Mouse (Mus musculus) forebrain, embryonic 14.5 days (tissue): ENCODE data around the gene Zfp109. TPM values are rescaled to one million over a fixed set of nuclear protein-coding genes. Genes with fewer than 3 reads are reported as not detected.

Source experiments
- ATAC-seq: fragments of 200-750 bp; cut with Nextera tagmentation; 2 replicates; pipeline ENCODE4 v1.8.0; 2017; ENCODE audit warnings: mild to moderate bottlenecking, moderate library complexity
- DNase-seq: peaks from one replicate; pipeline ENCODE4 v3.0.0-alpha.2; 2015; ENCODE audit warnings: low spot score
- H3K27ac ChIP-seq: fragments of 300-500 bp; sonication (generic); 2 replicates; pipeline ENCODE4 v1.5.1; 2014; ENCODE audit warnings: low read depth, mild to moderate bottlenecking, control low read depth, low read length, moderate library complexity
- H3K27me3 ChIP-seq: fragments of 300-500 bp; sonication (generic); replicated peaks from 2 replicates; pipeline ENCODE4 v1.6.1; 2014; ENCODE audit warnings: low read length, control low read depth, mixed read lengths; ENCODE audit not compliant: control insufficient read depth, insufficient read depth
- H3K36me3 ChIP-seq: fragments of 300-500 bp; sonication (generic); 2 replicates; pipeline ENCODE4 v1.6.1; 2014; ENCODE audit warnings: low read length, control low read depth; ENCODE audit not compliant: control insufficient read depth, insufficient read depth
- H3K4me1 ChIP-seq: fragments of 300-500 bp; sonication (generic); 2 replicates; pipeline ENCODE4 v1.6.1; 2014; ENCODE audit warnings: antibody characterized with exemption, low read length, control low read depth; ENCODE audit not compliant: control insufficient read depth, insufficient read depth
- H3K4me2 ChIP-seq: fragments of 300-500 bp; sonication (generic); 2 replicates; pipeline ENCODE4 v1.6.1; 2014; ENCODE audit warnings: mild to moderate bottlenecking, control low read depth, low read length
- H3K4me3 ChIP-seq: fragments of 300-500 bp; sonication (generic); 2 replicates; pipeline ENCODE4 v1.5.1; 2014; ENCODE audit warnings: low read depth, low read length, control low read depth
- H3K9ac ChIP-seq: fragments of 300-500 bp; sonication (generic); 2 replicates; pipeline ENCODE4 v1.6.1; 2014; ENCODE audit warnings: mild to moderate bottlenecking, low read length, control low read depth, moderate library complexity
- H3K9me3 ChIP-seq: fragments of 300-500 bp; sonication (generic); replicated peaks from 2 replicates; pipeline ENCODE4 v1.6.1; 2016; ENCODE audit warnings: low read length, control low read depth, mixed read lengths; ENCODE audit not compliant: control insufficient read depth
- WGBS: fragments of 180-500 bp; shearing (Covaris S2); extraction: QIAGEN DNeasy Blood & Tissue Kit; methylation state at CpG from one replicate; pipeline ENCODE4 v1.1.7; 2014; 5-methylcytosine and 5-hydroxymethylcytosine counted together
- polyA plus RNA-seq: library from polyadenylated mRNA; unstranded; fragments of >200 nt; fragmentation: Nextera tagmentation; extraction: Ambion mirVana; gene quantifications from 2 replicates; pipeline ENCODE4 v1.2.1, GENCODE M21; 2014

Zfp109 gene
- polyA plus RNA-seq, 1 experiment from 2014 or later, result 2.6 TPM

DNA sequence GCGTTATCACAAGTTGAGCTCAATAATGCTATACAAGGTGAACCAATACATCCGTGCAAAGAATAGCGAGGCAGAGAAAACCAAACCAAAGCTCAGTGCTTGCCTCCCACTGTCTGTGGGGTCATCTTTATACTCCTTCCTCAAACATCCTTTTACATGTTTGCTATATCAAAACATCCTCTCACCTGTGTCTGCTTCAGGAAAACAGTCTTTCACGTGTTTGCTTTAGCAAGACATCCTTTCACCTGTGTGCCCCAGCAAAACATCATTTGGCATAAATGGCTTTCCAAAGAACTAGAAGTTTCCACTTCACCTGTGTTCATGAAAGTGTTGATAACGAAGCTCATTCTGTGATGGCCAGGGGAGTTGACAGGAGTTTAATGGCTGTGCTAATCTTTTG, 26.0 kb downstream of the Zfp109 start, which contains the start of gene Zfp111:
Gene Zfp111, minus strand, starts transcription at position 101 of the 400 bp plus-strand sequence.
- no peak for ATAC-seq
- Histone ChIP-seq H3K9ac (no peak within 1 kb of the TSS), H3K4me3 (no peak within 1 kb of the TSS), H3K27me3 (no peaks in the 10 kb centered on the region), H3K36me3 (no peaks in the 10 kb centered on the region), H3K27ac (no peak within 1 kb of the TSS), H3K4me1 (peaks cover 4% of the 10 kb centered on the region), H3K4me2 (no peak within 1 kb of the TSS), H3K9me3 (no peaks in the 10 kb centered on the region)
- WGBS, result 80% methylated on average over 5 of the region's 5 CpGs
- no peak for DNase-seq

DNA sequence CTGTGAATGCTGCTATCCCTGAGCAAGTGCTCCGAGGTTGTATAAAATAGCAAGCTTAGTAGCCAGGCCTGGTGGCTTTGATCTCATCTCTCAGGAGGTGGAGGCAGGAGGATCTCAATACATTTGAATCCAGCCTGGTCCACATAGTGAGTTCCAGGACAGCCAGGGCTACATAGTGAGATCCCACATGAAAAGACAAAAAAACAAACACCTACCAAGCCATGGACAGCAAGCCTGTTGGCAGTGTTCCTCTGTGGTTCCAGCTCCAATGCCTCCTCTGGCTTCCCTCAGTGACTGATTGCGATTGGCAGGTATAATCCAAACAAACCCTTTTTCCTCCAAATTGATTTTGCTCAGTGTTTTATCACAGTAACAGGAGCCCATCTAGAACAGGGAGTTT, 27.1 kb downstream of the Zfp109 start:
- Histone ChIP-seq H3K27ac (no peak overlapping the region), H3K4me1 (peaks cover 4% of the 10 kb centered on the region), H3K9me3 (no peaks in the 10 kb centered on the region), H3K27me3 (no peaks in the 10 kb centered on the region), H3K36me3 (peaks cover 3% of the 10 kb centered on the region; the same call in 1 of the 2 replicates), H3K4me3 (no peak overlapping the region), H3K4me2 (no peak overlapping the region), H3K9ac (no peak overlapping the region)
- 73% methylated on average over 2 of the region's 2 CpGs for WGBS
- ATAC-seq, result no peak
- DNase-seq, result no peak

DNA sequence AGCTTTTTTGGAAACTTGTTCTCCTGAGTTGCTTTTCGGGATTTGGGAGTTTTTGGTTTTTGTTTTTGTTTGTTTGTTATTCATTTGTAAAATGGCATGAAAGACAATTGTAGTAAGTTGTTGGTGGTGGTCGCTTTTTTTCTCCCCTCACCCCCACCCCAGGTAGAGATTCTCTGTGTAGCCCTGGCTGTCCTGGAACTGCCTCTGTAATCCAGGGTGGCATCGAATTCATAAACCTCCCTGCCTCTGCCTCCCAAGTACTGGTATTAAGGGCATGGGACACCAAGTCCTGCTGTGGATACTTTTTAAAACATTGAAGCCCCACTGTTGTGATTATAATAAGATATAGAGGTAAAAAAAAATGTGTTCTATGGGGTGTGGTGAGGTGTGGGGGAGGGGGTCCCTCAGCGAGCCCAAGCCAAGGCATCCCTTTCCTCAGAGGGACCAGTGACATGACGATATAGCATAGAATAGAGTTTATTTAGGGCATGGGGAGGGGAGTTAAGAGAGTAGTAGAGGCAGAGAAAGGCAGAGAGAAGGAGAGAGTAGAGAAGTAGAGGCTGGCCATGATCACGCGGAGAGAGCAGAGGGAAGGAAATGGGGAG, 29.0 kb downstream of the Zfp109 start:
- Histone ChIP-seq H3K4me1 (peaks cover 4% of the 10 kb centered on the region), H3K9me3 (no peaks in the 10 kb centered on the region), H3K9ac (no peak overlapping the region; the same call in 1 of the 2 replicates), H3K27ac (no peak overlapping the region), H3K4me3 (peak overlapping the region; percentile 57), H3K27me3 (no peaks in the 10 kb centered on the region), H3K36me3 (peaks cover 9% of the 10 kb centered on the region; the same call in 1 of the 2 replicates), H3K4me2 (peak overlapping the region; percentile 67)
- ATAC-seq, result peak; percentile 60
- WGBS, result 63% methylated on average over 7 of the region's 7 CpGs
- no peak for DNase-seq

DNA sequence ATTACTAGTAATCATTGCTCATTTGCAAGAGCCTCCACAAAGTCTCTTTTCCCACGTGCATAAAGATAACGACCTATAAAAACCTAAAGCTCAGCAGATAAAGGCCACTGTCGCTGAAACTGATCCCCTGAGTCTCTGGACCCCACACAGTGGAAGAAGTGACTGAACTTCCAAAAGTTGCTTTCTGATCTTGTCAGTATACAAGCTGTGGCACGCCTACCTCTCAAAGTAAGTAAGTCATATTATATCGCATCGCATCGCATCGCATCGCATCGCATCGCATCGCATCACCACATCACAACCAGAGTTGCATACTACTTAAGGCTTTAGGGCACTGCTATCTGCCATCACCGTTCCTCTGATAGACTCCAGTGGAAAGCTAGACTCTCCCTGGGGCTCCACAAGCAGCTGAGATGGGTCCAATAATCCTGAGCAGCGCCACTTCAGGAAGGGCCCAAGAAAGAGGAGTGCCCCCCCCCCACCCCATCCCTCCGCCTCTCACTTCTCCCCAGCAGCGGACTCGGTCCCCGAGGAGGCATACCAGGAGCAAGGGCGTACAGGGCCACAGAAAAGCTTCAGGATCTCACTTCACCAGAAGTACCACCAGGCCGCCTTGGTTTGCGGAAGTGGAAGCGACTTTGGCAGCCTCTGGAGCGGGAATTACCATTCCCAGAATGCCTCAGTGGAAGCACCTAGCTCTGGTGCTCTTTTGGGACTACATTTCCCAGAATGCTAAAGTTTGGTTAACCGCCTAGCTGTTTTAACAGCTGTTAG, 29.7 kb downstream of the Zfp109 start:
- WGBS, result 11% methylated on average over 24 of the region's 24 CpGs

DNA sequence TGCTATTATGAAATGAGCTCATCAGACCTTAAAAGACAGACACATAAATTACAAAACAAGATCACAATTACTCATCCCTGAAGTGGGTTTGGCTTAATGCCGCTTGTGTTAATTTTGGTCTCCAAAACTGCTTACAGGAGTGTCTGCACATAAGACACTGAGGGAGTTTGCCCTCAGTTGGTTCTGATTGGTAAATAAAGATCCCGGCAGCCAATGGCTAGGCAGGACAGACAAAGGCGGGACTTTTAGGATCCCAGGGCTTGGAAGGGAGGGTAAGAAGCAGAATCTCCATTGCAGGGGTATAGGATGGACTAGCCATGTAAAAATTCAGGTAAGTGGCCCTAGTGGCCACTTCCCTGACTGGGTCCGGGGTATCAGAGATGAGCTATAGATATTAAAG, 40.4 kb downstream of the Zfp109 start:
- H3K27ac ChIP-seq, result no peak overlapping the region
- H3K9me3 ChIP-seq, result 0 out of 2 replicates have a peak, but pooled peaks cover 3% of the 10 kb centered on the region
- H3K4me1 ChIP-seq, result no peaks in the 10 kb centered on the region
- no peaks in the 10 kb centered on the region for H3K27me3 ChIP-seq
- H3K4me2 ChIP-seq, result no peak overlapping the region
- ATAC-seq (no peak), DNase-seq (no peak)
- H3K36me3 ChIP-seq, result peaks cover 65% of the 10 kb centered on the region
- WGBS, result 98% methylated on average over 4 of the region's 4 CpGs
- H3K4me3 ChIP-seq, result no peak overlapping the region
- H3K9ac ChIP-seq, result no peak overlapping the region

More for the DNA sequence above, 29.7 kb downstream of the Zfp109 start:
- Histone ChIP-seq H3K9ac (peak overlapping the region; percentile 85), H3K27ac (no peak overlapping the region), H3K4me2 (peak overlapping the region; percentile 67), H3K9me3 (no peaks in the 10 kb centered on the region), H3K27me3 (no peaks in the 10 kb centered on the region), H3K4me3 (peak overlapping the region; percentile 57), H3K4me1 (peaks cover 4% of the 10 kb centered on the region), H3K36me3 (peaks cover 12% of the 10 kb centered on the region; the same call in 1 of the 2 replicates)
- DNase-seq, result peak; percentile 97
- ATAC-seq, result peak; percentile 92

DNA sequence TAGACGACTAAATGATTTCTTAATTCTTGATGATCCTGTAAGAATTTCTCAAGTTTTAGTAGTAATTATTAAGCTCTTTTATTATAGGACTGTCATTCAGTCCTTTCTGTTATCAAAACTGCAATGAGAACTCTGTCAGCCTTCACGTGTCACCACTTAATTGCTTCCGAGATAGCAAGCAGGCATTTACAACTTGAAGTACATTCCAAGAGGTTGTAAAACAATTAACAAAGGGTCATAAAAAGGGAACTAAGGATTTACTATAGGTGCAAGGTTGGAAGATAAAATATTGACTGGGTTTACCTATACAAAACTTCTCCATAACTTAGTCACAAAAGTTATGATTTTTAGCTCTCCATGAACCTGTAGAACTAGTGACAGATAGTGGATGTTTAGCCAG, 44.2 kb downstream of the Zfp109 start:
- H3K9ac ChIP-seq, result no peak overlapping the region
- no peaks in the 10 kb centered on the region for H3K27me3 ChIP-seq
- ATAC-seq (no peak), DNase-seq (no peak)
- H3K9me3 ChIP-seq, result 0 out of 2 replicates have a peak, but pooled peaks cover 3% of the 10 kb centered on the region
- H3K4me1 ChIP-seq, result no peaks in the 10 kb centered on the region
- H3K4me3 ChIP-seq, result no peak overlapping the region
- 92% methylated on average over 3 of the region's 3 CpGs for WGBS
- no peak overlapping the region for H3K4me2 ChIP-seq
- H3K36me3 ChIP-seq, result peaks cover 30% of the 10 kb centered on the region
- H3K27ac ChIP-seq, result no peak overlapping the region

DNA sequence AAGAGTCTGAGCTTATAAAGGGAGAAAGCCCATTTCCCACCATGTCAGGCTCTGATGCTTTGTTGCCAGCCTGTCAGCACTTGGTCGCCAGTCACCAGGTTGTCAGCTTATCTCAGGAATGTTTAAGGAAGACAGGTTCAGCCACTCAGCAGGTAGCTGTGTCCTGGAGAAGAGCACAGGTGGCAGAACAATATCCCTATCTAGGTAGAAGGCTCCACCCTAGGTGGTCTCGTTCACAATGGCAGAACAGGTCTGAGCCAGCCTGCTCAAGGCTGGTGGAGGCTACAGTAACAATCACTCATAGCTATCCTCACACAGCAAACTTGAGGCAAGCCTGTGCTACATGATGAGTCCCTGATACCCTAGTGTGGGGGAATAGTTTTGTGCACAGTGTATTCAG, 46.0 kb downstream of the Zfp109 start:
- no peak overlapping the region for H3K4me3 ChIP-seq
- no peak overlapping the region for H3K27ac ChIP-seq
- peaks cover 17% of the 10 kb centered on the region for H3K36me3 ChIP-seq
- no peak overlapping the region for H3K4me2 ChIP-seq
- WGBS, result 78% methylated on average over 2 of the region's 2 CpGs
- 0 out of 2 replicates have a peak, but pooled peaks cover 3% of the 10 kb centered on the region for H3K9me3 ChIP-seq
- no peak for ATAC-seq
- H3K9ac ChIP-seq, result no peak overlapping the region
- no peaks in the 10 kb centered on the region for H3K4me1 ChIP-seq
- DNase-seq, result no peak
- no peaks in the 10 kb centered on the region for H3K27me3 ChIP-seq

DNA sequence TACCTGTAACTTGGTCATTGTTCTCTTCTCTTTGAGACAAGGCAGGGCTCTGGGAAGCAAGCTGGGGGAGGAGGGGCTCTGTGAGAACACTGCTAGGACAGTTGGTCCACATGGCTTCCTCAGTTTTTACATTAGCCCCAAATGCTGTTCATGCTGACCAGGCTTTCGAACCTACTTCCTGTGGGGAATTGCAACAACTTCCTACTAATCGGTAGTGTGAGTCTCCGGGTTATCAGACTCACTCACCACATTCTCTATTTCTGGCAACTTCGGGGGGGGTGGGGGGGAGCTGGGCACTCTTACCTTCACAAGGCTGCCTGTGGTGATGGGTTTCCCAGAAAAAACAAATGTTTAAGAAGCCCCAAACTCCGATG, 47.8 kb downstream of the Zfp109 start:
- Histone ChIP-seq H3K4me2 (no peak overlapping the region), H3K27ac (no peak overlapping the region), H3K4me3 (no peak overlapping the region), H3K4me1 (no peaks in the 10 kb centered on the region), H3K36me3 (peaks cover 10% of the 10 kb centered on the region), H3K27me3 (no peaks in the 10 kb centered on the region), H3K9ac (no peak overlapping the region), H3K9me3 (0 out of 2 replicates have a peak, but pooled peaks cover 3% of the 10 kb centered on the region)
- 80% methylated on average over 5 of the region's 5 CpGs for WGBS
- DNase-seq (no peak), ATAC-seq (no peak)
